Mouse (Mus musculus): Measurements from ENCODE around the gene Agpat4.

Agpat4 gene

DNA sequence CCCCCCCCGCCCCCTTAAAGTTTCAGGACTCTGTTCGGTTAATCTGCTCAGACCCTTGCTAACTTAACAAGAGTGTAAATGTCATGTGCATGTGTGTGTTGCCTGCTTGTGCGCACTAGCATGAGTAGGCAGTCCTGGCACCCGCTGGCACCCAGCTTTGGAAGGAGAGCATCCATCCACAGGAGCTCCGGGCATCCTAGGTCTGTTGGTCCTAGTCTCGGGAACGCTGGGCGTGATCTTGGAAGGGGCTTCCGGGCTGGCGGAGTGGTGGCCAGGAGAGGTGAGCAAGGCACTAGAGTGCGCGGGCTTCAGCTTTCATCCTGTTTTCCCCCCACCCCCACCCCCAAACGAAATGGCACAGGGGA, at the start of gene Agpat4:
Gene Agpat4, plus strand, starts transcription at position 144 of the 365 bp plus-strand sequence.
- no peak for DNase-seq (ENCODE audit: low read depth, low spot score)

GRCm38 (mm10) chr17:12076816-12077215, 41.7 kb upstream of the Agpat4 start:
- DNase-seq (ENCODE audit: low read depth, low spot score), result no peak

DNA sequence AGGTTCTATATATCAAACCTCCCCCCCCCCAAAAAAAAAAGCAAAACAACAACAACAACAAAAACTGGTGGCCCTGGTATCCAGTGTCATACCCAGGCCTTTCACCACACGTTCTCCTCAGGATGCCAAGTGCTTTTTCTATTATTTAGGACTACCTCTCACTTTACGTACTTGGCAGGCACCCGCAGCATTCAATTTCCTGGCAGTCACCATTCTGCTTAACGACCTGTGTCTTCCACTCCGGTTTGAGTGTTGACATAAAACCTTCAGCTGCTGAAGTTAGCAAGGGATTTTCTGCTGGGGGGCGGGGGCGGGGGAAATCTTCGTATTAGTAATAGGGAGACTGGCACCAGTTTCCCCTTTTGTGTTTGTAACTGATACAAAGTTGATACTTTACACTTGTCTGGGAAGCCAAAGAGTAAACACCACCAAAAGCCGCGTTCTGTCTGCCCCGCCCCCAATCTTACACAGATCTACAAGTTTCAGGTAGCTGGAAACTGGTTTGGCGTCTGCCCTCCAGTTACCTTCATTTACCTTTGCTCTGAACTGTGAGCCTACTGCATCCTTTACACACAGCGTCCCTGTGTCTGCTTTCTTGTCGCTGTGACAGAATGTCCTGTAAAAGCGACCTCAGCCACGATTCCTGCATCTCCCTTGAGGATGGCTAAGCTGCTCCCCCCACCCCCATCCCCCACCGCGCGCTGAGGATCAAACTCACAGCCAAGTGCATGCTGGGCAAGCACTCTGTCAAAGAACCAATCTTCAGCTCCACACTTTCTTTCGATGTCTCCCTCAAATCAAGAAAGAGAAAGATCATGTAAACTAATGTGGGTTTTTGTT, 37.6 kb upstream of the Agpat4 start:
- no peak for DNase-seq (ENCODE audit: low read depth, low spot score)

- no peak for DNase-seq (ENCODE audit: low read depth, low spot score)
Observed at GRCm38 (mm10) chr17:12082201-12082600, 36.3 kb upstream of the Agpat4 start.

GRCm38 (mm10) chr17:12090261-12090927, 28.1 kb upstream of the Agpat4 start:
- no peak for DNase-seq (ENCODE audit: low read depth, low spot score)

- no peak for DNase-seq (ENCODE audit: low read depth, low spot score)
Observed at GRCm38 (mm10) chr17:12092901-12093564, 25.5 kb upstream of the Agpat4 start.

DNA sequence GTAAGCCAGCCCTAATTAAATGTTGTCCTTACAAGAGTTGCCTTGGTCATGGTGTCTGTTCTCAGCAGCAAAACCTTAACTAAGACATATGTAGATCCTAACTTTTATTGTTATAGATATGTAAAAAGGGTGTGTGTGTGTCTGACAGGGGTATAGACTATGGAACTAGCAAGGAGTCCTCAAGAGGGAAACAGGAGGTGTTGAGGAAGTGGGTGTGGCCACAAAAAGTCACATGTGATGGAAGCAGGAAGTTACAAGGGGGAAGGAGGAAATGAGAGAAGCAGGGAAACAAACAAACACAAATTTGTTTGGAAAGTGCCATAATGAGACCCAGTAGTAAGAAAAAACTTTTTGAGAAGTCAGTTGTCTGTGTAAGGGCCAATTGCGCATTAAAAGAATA, 24.5 kb upstream of the Agpat4 start:
- DNase-seq (ENCODE audit: low read depth, low spot score), result no peak

- DNase-seq (ENCODE audit: low read depth, low spot score), result no peak
Observed at GRCm38 (mm10) chr17:12094827-12095590, 23.5 kb upstream of the Agpat4 start.

DNA sequence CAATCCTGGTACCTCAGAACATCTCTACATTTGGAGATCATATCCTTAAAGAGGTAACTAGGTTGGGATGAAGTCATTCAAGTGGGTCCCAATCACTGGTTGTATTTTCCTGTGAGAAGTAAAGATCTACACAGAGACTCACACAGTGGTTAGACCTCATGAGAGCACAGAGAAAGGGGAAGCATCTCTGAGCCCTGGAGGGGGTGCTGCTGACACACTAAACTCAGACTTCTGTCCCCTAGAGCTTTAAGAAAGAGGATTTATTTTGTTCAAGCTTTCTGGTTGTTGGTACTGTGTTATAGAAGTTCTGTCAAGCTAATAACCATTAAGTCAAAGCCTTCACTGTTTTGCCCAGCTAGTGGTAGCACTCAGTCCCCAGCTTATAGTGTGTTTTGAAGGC, 19.1 kb upstream of the Agpat4 start:
- no peak for DNase-seq (ENCODE audit: low read depth, low spot score)

- DNase-seq (ENCODE audit: low read depth, low spot score), result no peak
Observed at GRCm38 (mm10) chr17:12102326-12102725, 16.2 kb upstream of the Agpat4 start.

DNA sequence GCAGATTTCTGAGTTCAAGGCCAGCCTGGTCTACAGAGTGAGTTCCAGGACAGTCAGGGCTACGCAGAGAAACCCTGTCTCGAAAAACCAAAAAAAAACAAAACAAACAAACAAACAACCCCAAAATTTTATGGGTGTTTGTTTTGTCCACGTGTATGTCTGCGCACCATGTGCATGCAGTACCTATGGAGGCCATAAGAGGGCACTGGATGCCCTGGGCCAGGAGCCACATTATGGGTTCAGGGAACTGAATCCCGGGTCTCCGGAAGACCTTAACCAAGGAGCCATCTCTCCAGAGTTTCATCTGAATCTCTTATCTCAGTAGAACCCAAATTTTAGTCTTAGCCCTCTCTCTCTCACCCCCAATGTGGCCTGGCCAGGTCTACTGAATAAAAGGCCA, 14.7 kb upstream of the Agpat4 start:
- no peak for DNase-seq (ENCODE audit: low read depth, low spot score)

- DNase-seq (ENCODE audit: low read depth, low spot score), result no peak
Observed at GRCm38 (mm10) chr17:12104245-12104644, 14.3 kb upstream of the Agpat4 start.

DNA sequence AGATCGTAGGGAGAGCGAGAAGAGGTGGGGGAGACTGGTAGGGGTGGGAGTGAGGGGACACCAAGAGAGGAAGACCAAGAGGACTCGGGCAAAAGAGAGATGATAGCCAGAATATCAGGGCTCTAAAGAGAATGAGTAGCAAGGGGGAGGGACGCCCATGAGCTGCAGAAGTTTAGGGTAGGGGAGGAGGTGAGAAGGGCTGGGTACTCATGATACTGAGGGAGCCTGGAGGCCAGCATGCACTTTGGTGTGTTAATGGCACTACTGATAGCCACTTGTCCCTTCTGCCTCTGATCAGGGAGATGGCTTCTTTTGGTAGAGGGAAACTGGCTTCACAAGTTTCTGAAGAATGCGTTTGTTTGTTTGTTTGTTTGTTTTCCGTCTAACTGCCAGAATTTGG, 13.8 kb upstream of the Agpat4 start:
- DNase-seq (ENCODE audit: low read depth, low spot score), result no peak

DNA sequence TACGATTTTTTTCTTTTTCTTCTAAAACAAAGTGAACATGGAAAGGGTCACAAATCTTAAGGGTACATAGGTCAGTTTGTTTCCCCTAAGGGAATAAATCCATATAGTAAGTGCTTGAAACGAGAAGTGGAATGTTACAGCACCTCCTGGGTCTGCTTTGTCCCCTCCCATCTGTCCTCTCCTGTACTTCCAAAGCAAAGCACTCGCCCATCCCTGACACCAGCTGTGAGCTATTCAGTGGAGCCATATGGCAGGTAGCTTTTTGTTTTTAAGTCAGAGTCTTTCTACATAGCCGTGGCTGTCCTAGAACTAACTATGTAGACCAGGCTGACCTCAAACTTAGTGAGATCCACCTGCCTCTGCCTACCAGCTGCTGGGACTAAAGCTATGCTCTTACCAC, 12.2 kb upstream of the Agpat4 start:
- DNase-seq (ENCODE audit: low read depth, low spot score), result no peak

DNA sequence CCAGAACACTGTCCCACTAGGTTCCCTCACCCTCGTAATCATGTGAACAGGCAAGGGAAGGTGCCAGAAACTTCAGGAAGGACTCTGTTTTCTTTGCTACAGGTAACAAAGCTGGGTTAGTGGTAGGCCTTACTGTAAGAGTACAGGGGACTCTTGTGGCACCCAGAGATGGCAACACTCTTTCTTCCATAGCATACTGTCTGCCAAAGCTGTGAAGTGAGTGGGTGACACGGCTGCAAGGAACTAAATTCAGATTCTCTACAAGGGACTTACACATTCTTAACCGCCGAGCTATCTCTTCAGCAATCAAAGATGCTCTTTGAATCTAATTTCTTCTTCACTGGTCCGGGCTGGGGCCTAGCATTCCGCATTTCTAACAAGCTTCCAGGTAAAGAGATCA, 4.9 kb upstream of the Agpat4 start:
- no peak for DNase-seq (ENCODE audit: low read depth, low spot score)

GRCm38 (mm10) chr17:12115086-12115485, 3.4 kb upstream of the Agpat4 start:
- no peak for DNase-seq (ENCODE audit: low read depth, low spot score)

DNA sequence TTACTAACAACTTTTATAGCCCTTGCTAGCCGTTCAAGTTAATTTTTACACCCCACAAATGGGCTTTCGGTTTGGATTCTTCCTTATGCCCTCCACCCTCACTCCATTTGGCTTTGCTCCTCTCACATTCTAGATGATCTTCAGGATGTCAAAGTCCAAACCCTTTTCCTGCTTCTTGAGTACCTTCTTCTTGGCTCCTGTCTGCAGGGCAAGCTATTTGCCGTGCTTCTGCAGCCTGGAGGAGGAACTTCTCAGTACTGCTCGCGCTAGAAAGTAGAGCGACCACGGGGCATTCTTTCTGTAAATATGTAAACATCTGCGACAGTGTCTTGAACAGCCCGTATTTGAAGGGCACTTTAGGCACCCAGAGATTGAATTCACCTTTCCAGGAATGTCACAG, 373 bp upstream of the Agpat4 start:
- DNase-seq (ENCODE audit: low read depth, low spot score), result peak; percentile 30

GRCm38 (mm10) chr17:12118926-12119641, 580 bp downstream of the Agpat4 start:
- DNase-seq (ENCODE audit: low read depth, low spot score), result peak; percentile 87

DNA sequence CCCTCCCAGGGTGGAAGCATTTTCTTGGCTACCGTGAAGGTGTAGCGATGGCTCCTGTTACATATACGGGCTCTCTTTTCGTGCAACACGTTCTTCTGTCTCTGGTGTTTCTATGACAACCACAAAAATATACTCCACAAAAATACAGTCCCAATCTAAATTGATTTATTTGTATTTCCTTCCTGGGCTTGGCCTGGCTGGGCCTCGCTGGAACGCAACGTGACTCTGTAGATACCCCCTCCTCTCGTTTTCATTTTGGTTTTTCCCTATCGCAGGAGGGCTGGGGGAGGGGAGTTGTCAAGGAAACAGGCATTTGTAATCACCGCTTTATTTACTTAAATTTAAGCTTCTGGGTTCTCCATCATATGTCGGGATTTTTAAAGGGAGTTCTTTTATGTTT, 1.2 kb downstream of the Agpat4 start:
- peak; percentile 72 for DNase-seq (ENCODE audit: low read depth, low spot score)

DNA sequence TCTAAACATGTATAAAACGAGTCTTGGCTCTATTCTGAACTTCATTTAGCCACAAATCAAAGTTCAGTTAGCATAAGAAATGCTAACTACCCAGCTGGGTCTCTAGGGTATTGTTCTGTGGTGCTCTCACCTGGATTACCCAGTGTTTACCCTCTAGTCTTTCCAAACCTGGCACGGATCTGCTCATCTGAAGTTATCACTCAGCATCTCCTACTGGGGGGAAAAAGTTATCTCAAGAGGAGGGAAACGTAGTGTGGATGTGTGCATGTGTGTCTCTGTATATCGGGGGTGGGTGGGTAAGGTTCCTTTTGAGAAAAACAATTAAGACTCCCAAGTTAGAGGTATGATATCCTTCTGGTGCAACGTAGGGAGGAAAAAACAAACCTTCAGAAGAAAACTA, 1.8 kb downstream of the Agpat4 start:
- DNase-seq (ENCODE audit: low read depth, low spot score), result no peak

GRCm38 (mm10) chr17:12121226-12121794, 2.8 kb downstream of the Agpat4 start:
- no peak for DNase-seq (ENCODE audit: low read depth, low spot score)
